Mouse (Mus musculus) heart, adult 2 months (tissue): ENCODE measurements around the gene Rnf40. TPM values are rescaled to one million over a fixed set of nuclear protein-coding genes. Genes with fewer than 3 reads are reported as not detected.
"Not testable (repeated sequence)": the region's sequence is repeated elsewhere in the genome, so short reads cannot be mapped to it uniquely, and the experiment has no call there.

Experiments
- DNase-seq, 2 experiments: peaks; one replicate each; pipeline ENCODE4 v3.0.0; 2021
- H3K27ac ChIP-seq: fragments of 200-600 bp; 2 replicates; pipeline ENCODE4 v1.8.1; 2022
- H3K27me3 ChIP-seq: fragments of 200-500 bp; 2 replicates; pipeline ENCODE4 v1.6.1; 2012; ENCODE audit warnings: mild to moderate bottlenecking, low read length, inconsistent platforms, mixed read lengths; ENCODE audit not compliant: control insufficient read depth, insufficient read depth
- H3K36me3 ChIP-seq: fragments of 200-500 bp; 2 replicates; pipeline ENCODE4 v1.6.1; 2012; ENCODE audit warnings: low read length, inconsistent platforms; ENCODE audit not compliant: control insufficient read depth, insufficient read depth
- H3K4me1 ChIP-seq: fragments of 200-500 bp; 2 replicates; pipeline ENCODE4 v1.6.1; 2011; ENCODE audit warnings: low read length; ENCODE audit not compliant: control insufficient read depth, insufficient read depth
- H3K4me3 ChIP-seq: fragments of 200-600 bp; 2 replicates; pipeline ENCODE4 v1.8.1; 2022
- H3K79me2 ChIP-seq: fragments of 200-500 bp; replicated peaks from 2 replicates; pipeline ENCODE4 v1.6.1; 2012; ENCODE audit warnings: mild to moderate bottlenecking, inconsistent platforms, low read length, moderate library complexity, mixed read lengths; ENCODE audit not compliant: control insufficient read depth, insufficient read depth
- H3K9ac ChIP-seq: fragments of 200-500 bp; 2 replicates; pipeline ENCODE4 v1.6.1; 2012; ENCODE audit warnings: low read depth, mild to moderate bottlenecking, control low read depth, inconsistent platforms, low read length, mixed read lengths
- CTCF ChIP-seq: fragments of 200-600 bp; IDR thresholded peaks from 2 replicates; pipeline ENCODE4 v1.8.1; 2022; ENCODE audit warnings: antibody characterized with exemption, mild to moderate bottlenecking, moderate library complexity
- EP300 ChIP-seq: fragments of 200-500 bp; IDR thresholded peaks from 2 replicates; pipeline ENCODE4 v1.6.1; 2011; ENCODE audit warnings: low read depth, low read length, control low read depth; ENCODE audit not compliant: insufficient read depth
- POLR2A ChIP-seq: fragments of 200-500 bp; IDR thresholded peaks from 2 replicates; pipeline ENCODE4 v1.6.1; 2011; ENCODE audit warnings: mild to moderate bottlenecking, low read depth, low read length, control low read depth; ENCODE audit not compliant: insufficient read depth
- WGBS: fragments of 180-500 bp; shearing (Covaris S2); methylation state at CpG from one replicate; pipeline ENCODE4 v1.1.7; 2018; 5-methylcytosine and 5-hydroxymethylcytosine counted together
- intact Hi-C: fragments of 180-260 bp; cut with DNase I; formaldehyde crosslinking; loops from one replicate; pipeline ENCODE4 v1.15.1; 2025
- polyA plus RNA-seq: library from polyadenylated mRNA; depleted of rRNA; stranded (reverse); fragments of >200 nt; gene quantifications from 2 replicates; pipeline ENCODE4 v1.2.3, GENCODE M21; 2012
- total RNA-seq, 2 experiments: library from RNA; stranded (reverse); gene quantifications; 2 replicates each; pipeline ENCODE4 v1.2.3; 2021

Rnf40 gene
- total and polyA plus RNA-seq, 3 experiments = 18.2 to 44.8 (median 41.0) TPM

- H3K4me1 ChIP-seq = peaks cover 5% of the 10 kb centered on the region
- no peaks in the 10 kb centered on the region for H3K79me2 ChIP-seq
- peak within 1 kb of the TSS; percentile 99 for H3K4me3 ChIP-seq
- no peaks in the 10 kb centered on the region for H3K36me3 ChIP-seq
- H3K9ac ChIP-seq = peak within 1 kb of the TSS; percentile 90
- under 1% methylated on average over 27 of the region's 50 CpGs for WGBS
- DNase-seq = peak; percentile 81 to 82
- no peaks in the 10 kb centered on the region for H3K27me3 ChIP-seq
- intact Hi-C loops = loop anchor here (5.0 kb wide), 2 partner anchors 262 to 268 kb away; partner anchors contain the start of genes Zfp646, Zfp668 and Zfp768
- no peak for TF ChIP-seq CTCF
- peak; percentile 62 for TF ChIP-seq POLR2A
- H3K27ac ChIP-seq = peak within 1 kb of the TSS; percentile 89
Measured at GRCm38 (mm10) chr7:127614891-127615843, 26.6 kb downstream of the Rnf40 start, which contains the start of gene Zfp629. Gene Zfp629 (minus strand): TSS chr7:127615797.

GRCm38 (mm10) chr7:127616336-127616735, 27.8 kb downstream of the Rnf40 start:
- Histone ChIP-seq H3K9ac (no peak overlapping the region), H3K36me3 (no peaks in the 10 kb centered on the region), H3K27me3 (no peaks in the 10 kb centered on the region), H3K79me2 (no peaks in the 10 kb centered on the region), H3K27ac (no peak overlapping the region), H3K4me3 (no peak overlapping the region), H3K4me1 (peaks cover 5% of the 10 kb centered on the region)
- DNase-seq = no peak
- intact Hi-C loops = loop anchor here (5.0 kb wide), 1 partner anchor 261 kb away; the partner anchor contains the start of genes Zfp646 and Zfp668
- 36% methylated on average over 1 of the region's 1 CpGs for WGBS
- TF ChIP-seq POLR2A (no peak), CTCF (no peak), EP300 (no peak)

GRCm38 (mm10) chr7:127616881-127617280, 28.3 kb downstream of the Rnf40 start:
- no peak for TF ChIP-seq EP300
- no peak for TF ChIP-seq POLR2A
- TF ChIP-seq CTCF = no peak
- 53% methylated on average over 1 of the region's 1 CpGs for WGBS
- no peak overlapping the region for H3K27ac ChIP-seq
- H3K36me3 ChIP-seq = no peaks in the 10 kb centered on the region
- H3K4me1 ChIP-seq = peaks cover 5% of the 10 kb centered on the region
- H3K9ac ChIP-seq = no peak overlapping the region
- no peaks in the 10 kb centered on the region for H3K79me2 ChIP-seq
- H3K4me3 ChIP-seq = no peak overlapping the region
- intact Hi-C loops = loop anchor here (5.0 kb wide), 1 partner anchor 260 kb away; the partner anchor contains the start of genes Zfp646 and Zfp668
- no peak for DNase-seq
- no peaks in the 10 kb centered on the region for H3K27me3 ChIP-seq

- intact Hi-C loops = loop anchor here (5.0 kb wide), 1 partner anchor 259 kb away; the partner anchor contains the start of genes Zfp646 and Zfp668
- H3K79me2 ChIP-seq = no peaks in the 10 kb centered on the region
- H3K4me1 ChIP-seq = peaks cover 5% of the 10 kb centered on the region
- H3K27ac ChIP-seq = no peak overlapping the region
- no peak for TF ChIP-seq EP300
- no peak for TF ChIP-seq POLR2A
- no peak for TF ChIP-seq CTCF
- WGBS = 79% methylated on average over 2 of the region's 2 CpGs
- no peak for DNase-seq
- H3K27me3 ChIP-seq = no peaks in the 10 kb centered on the region
- H3K9ac ChIP-seq = no peak overlapping the region
- no peak overlapping the region for H3K4me3 ChIP-seq
- no peaks in the 10 kb centered on the region for H3K36me3 ChIP-seq
Measured at GRCm38 (mm10) chr7:127617962-127618361, 29.4 kb downstream of the Rnf40 start.

- H3K9ac ChIP-seq, H3K27ac ChIP-seq, H3K27me3 ChIP-seq, H3K4me1 ChIP-seq, DNase-seq, H3K4me3 ChIP-seq, H3K79me2 ChIP-seq, H3K36me3 ChIP-seq: not testable (repeated sequence)
- 91% methylated on average over 7 of the region's 8 CpGs for WGBS
- intact Hi-C loops = loop anchor here (5.0 kb wide), 1 partner anchor 259 kb away; the partner anchor contains the start of genes Zfp646 and Zfp668
Measured at GRCm38 (mm10) chr7:127618402-127618801, 29.8 kb downstream of the Rnf40 start.

GRCm38 (mm10) chr7:127626039-127626438, 37.5 kb downstream of the Rnf40 start:
- no peak overlapping the region for H3K9ac ChIP-seq
- intact Hi-C loops = no loop called here
- H3K4me3 ChIP-seq = no peak overlapping the region
- no peaks in the 10 kb centered on the region for H3K4me1 ChIP-seq
- no peaks in the 10 kb centered on the region for H3K27me3 ChIP-seq
- no peaks in the 10 kb centered on the region for H3K36me3 ChIP-seq
- no peak overlapping the region for H3K27ac ChIP-seq
- DNase-seq = no peak
- 97% methylated on average over 7 of the region's 7 CpGs for WGBS
- H3K79me2 ChIP-seq = no peaks in the 10 kb centered on the region
- TF ChIP-seq EP300 (no peak), POLR2A (no peak), CTCF (no peak)
